Mouse (Mus musculus): ENCODE results near the gene Zfhx2.

Gene Zfhx2

GRCm38 (mm10) chr14:55105836-55106809 is 14.0 kb upstream of the Zfhx2 start, which contains the start of gene Ap1g2:
Gene Ap1g2, minus strand, starts transcription at chr14:55106593.
- DNase-seq (ENCODE audit: low read depth, low spot score) = peak; percentile 71

GRCm38 (mm10) chr14:55105386-55105785 is 13.3 kb upstream of the Zfhx2 start:
- DNase-seq (ENCODE audit: low read depth, low spot score) = peak; percentile 54

- DNase-seq (ENCODE audit: low read depth, low spot score) = no peak
These were observed 12.2 kb upstream of the Zfhx2 start for GRCm38 (mm10) chr14:55104365-55104764.

GRCm38 (mm10) chr14:55102253-55102785 is 10.2 kb upstream of the Zfhx2 start:
- DNase-seq (ENCODE audit: low read depth, low spot score) = no peak

- DNase-seq (ENCODE audit: low read depth, low spot score) = peak; percentile 69
These were observed 9.5 kb upstream of the Zfhx2 start for GRCm38 (mm10) chr14:55101592-55101991.

- DNase-seq (ENCODE audit: low read depth, low spot score) = peak; percentile 47
These were observed 5.9 kb upstream of the Zfhx2 start for GRCm38 (mm10) chr14:55098067-55098466.

GRCm38 (mm10) chr14:55097646-55098045 is 5.5 kb upstream of the Zfhx2 start:
- DNase-seq (ENCODE audit: low read depth, low spot score) = no peak

GRCm38 (mm10) chr14:55096573-55097087 is 4.5 kb upstream of the Zfhx2 start:
- DNase-seq (ENCODE audit: low read depth, low spot score) = no peak

GRCm38 (mm10) chr14:55095671-55096070 is 3.5 kb upstream of the Zfhx2 start:
- DNase-seq (ENCODE audit: low read depth, low spot score) = no peak

- no peak for DNase-seq (ENCODE audit: low read depth, low spot score)
These were observed 3.1 kb upstream of the Zfhx2 start for GRCm38 (mm10) chr14:55095263-55095662.

- peak; percentile 62 for DNase-seq (ENCODE audit: low read depth, low spot score)
These were observed 2.6 kb upstream of the Zfhx2 start, which contains the start of gene Thtpa for GRCm38 (mm10) chr14:55094704-55095231. Gene Thtpa, plus strand, starts transcription at chr14:55094784.

- no peak for DNase-seq (ENCODE audit: low read depth, low spot score)
These were observed 1.8 kb upstream of the Zfhx2 start for GRCm38 (mm10) chr14:55093927-55094326.

GRCm38 (mm10) chr14:55091209-55091865 is 787 bp downstream of the Zfhx2 start:
- DNase-seq (ENCODE audit: low read depth, low spot score) = no peak

- no peak for DNase-seq (ENCODE audit: low read depth, low spot score)
These were observed 2.8 kb downstream of the Zfhx2 start for GRCm38 (mm10) chr14:55089199-55089947.

GRCm38 (mm10) chr14:55086009-55086514 is 6.1 kb downstream of the Zfhx2 start:
- no peak for DNase-seq (ENCODE audit: low read depth, low spot score)

GRCm38 (mm10) chr14:55085324-55086008 is 6.7 kb downstream of the Zfhx2 start:
- DNase-seq (ENCODE audit: low read depth, low spot score) = no peak

- no peak for DNase-seq (ENCODE audit: low read depth, low spot score)
These were observed 8.6 kb downstream of the Zfhx2 start for GRCm38 (mm10) chr14:55083481-55083880.

GRCm38 (mm10) chr14:55081105-55081504 is 11.0 kb downstream of the Zfhx2 start:
- DNase-seq (ENCODE audit: low read depth, low spot score) = no peak

- peak; percentile 64 for DNase-seq (ENCODE audit: low read depth, low spot score)
These were observed 12.7 kb downstream of the Zfhx2 start for GRCm38 (mm10) chr14:55079214-55079970.

All from 3T3-L1 (cell line).